Mouse (Mus musculus) gastrocnemius, adult 8-10 months (tissue): ENCODE data around the gene AI413582. TPM values are rescaled to one million over a fixed set of nuclear protein-coding genes. Genes with fewer than 3 reads are reported as not detected.
A peak's percentile ranks its signal among the peaks of the same experiment; 100 is the strongest.

Experiments
- DNase-seq, 2 experiments: peaks; one replicate each; pipeline ENCODE4 v3.0.0; 2022; ENCODE audit warnings: low spot score in 2 of 2
- total RNA-seq, 4 experiments: library from RNA; stranded (reverse); gene quantifications; 2 replicates each; pipeline ENCODE4 v1.2.4; 2022

Gene AI413582
- total RNA-seq, 4 experiments from 2014 or later, result 1.7 to 3.9 (median 2.8) TPM

GRCm38 (mm10) chr17:27579816-27580215 lies 14.3 kb upstream of the AI413582 start:
- no peak for DNase-seq

- no peak for DNase-seq
Observed at GRCm38 (mm10) chr17:27578487-27578886, 12.9 kb upstream of the AI413582 start.

DNA sequence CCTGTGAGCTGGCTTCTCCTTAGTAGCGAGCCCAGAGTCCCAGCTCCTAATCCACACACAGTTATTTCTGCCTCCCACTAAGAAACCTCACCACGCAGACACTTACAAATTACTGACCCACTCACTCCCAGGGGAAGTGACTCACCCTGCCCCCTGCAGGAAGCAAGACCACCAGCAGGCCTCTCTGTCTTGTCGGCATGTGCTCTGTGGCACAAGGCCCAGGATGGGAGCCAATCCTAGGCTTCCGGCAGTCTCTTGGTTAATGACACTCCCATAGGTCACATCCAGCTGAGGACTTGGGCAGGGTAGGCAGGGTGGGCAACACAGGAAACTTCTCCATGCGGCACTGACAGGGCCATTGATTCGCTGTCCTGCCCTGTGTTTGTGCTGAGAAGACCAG lies 11.9 kb upstream of the AI413582 start:
- no peak for DNase-seq

DNA sequence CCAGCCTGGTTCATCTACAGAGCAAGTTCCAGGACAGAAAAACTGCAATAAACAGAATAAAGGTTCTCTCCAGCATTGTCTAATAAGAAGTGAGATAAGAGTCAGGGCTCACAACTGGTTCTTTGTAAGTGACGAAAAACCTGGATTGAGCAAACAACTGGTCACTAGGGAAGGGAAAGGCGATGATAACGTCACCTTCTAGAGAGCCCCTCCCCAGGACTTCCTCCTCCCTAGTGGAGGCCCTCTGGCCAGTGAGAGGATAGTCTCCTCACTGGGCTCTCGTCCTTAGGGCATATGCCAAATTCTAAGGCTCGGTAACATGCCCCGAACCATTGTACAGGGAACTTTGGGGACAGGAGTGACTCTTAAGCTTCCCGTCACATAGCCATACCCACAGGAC lies 10.5 kb upstream of the AI413582 start:
- no peak for DNase-seq

DNA sequence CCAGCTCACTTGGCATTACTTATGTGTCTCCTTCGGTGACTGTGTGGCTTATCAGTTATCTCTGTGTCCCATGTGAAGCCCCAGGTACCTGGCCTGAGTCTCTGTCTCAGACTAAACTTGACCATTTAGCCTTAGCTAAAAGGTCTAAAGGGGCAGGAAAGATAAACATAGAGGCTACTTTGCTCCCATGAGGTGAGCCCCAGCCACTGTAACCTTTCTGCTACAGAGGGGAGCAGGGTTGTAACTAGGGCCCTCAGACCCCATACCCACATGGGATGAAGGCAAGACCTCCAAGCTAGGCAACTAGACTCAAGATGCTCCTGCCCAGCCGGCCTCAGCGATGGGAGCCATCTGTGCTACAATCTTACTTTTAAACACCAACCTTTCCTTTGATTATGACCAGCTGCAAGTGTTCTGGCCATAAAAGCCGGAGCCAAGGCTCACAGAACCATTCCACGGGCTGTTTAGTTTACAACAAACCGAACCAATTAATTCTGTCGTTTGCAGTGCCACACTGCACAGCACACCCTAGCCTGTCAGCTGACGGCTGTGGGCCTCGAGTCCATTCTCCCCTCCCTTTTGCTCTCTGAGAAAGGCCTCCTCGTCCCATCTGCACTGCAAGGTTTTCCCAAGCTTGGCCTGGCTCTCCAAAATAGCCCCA lies 9.7 kb upstream of the AI413582 start:
- DNase-seq, result no peak

GRCm38 (mm10) chr17:27574470-27575115 lies 9.0 kb upstream of the AI413582 start:
- peak; percentile 80 to 88 for DNase-seq

GRCm38 (mm10) chr17:27573772-27574320 lies 8.3 kb upstream of the AI413582 start:
- DNase-seq, result no peak

DNA sequence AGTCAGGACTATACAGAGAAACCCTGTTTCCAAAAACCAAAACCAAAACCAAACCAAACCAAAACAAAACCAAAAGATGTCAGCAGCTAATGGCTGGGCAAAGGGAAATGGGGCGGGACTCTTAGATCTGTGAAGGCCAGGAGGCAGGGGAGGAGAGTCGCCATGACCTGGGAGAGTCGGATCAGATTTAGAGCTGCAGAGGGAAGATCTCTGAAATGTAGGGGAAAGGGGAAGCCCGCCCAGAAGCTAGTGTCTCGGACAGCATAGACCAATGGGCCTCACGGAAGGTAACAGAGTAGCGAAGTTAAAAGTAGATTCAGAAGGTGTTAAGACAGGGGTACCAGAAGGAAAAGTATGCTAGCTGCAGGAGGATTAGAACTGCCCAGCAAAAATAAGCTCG lies 5.8 kb upstream of the AI413582 start:
- DNase-seq, result no peak

- DNase-seq, result no peak
Observed at GRCm38 (mm10) chr17:27568228-27568627, 2.7 kb upstream of the AI413582 start.

DNA sequence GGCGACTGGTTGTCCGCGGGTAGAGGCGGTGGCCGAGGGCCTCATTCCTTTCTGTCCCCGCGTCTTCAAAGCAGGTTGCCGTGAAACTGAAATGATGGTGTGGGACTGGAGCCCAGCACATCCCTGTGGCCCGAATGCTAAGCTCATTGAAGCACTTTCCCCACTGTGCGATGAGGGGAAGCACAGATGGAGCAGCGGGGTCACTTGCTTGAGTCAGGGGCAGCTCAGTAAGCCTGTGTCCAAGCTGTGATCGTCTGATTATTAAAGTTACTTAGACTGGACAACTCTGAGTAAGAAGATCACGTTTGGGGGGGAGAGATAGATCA lies 349 bp upstream of the AI413582 start:
- DNase-seq, result no peak

DNA sequence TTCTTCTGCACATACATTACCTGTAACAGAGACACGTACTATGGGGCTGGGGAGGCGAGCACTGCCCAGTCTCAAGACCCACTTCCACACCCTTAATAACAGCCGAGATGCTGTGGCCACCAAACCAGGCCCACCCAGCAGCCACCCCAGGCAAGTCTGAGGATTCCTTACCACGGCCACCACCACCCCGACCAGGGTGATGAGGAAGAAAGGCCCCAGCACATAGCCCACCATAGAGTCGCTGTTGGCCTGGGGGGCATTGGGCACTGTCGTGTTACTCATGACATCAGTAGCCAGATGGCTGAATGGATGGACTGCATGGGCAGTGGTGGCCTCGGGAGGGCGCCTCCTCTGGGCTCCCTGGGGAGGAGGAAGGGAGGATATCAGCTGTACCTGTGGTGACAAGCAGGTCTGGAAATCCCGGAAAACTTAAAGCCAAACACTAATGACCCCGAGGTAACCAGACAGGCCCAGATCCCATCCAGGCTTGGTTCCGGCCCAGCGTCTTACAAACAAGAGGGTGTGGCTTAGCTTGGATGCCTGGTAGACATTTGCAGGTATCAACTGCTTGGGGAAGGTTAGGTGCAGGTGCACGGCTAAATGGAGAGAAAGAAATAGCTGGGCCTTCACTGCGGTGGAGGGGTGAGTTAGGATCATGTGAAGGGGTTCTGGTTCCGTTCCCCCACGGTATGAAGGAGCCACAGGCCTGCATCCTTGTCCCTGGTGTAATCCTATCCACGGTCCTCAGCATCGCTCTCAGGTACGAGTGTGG lies 979 bp downstream of the AI413582 start:
- no peak for DNase-seq

GRCm38 (mm10) chr17:27563771-27564244 lies 1.7 kb downstream of the AI413582 start:
- DNase-seq, result no peak

DNA sequence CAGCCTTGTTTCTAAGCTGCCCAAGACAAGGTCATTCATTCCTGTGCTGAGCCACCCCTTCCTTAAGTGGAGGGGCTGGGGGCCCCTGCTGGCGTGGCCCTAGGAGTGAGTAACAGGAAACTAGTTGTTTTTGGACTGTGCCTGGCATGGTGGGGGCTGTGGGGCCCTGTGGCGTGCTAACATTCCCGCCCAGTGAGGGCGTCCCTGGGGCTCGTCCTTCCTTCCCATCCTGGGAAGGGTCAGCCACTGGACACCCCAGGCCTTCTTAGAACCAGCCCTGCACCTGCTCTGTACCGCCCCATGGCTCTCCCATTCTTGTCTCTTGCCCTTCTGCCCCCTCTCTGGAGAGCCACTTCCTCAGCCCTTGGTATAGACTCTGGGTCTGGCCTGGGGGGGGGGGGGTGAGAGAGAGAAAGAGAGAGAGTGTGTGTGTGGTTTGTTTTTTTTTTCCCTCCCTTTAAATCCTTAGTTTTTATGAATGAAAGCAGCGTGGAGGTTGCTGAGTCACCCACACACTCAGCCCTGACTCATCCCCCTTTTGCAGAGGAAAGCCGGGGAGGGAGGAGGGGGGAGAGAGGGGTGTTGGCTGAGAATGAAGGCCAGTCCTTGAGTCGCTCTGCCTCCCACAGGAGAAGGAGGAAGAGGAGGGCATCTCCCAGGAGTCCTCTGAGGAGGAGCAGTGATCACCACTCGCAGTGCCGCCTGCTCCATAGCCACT lies 3.6 kb downstream of the AI413582 start:
- no peak for DNase-seq

DNA sequence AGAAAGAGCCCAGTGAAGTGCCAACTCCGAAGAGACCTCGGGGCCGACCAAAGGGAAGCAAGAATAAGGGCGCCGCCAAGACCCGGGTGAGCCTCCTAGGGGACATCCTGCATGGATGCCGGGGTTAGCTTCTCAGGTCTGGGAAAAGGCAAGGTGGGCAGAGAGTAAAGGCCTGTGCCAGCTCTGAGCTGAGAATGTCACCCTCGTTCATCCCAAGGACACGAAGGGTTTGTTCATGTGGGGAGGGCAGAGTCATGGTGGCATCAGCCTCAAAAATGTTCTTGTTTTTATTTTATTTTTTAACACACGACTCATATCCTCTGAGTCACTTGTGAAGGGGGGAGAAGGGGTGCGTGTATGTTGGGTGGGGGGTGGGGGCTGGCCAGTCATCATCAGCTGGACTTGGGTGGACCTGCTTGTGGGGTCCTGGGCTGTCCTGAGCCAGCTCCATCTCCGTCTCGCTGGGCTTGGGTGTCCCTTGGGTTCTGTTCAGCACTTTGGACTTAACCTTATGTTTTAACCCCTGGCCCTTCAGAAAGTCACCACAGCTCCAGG lies 4.6 kb downstream of the AI413582 start:
- no peak for DNase-seq

- DNase-seq, result no peak
Observed at GRCm38 (mm10) chr17:27559596-27559995, 6.0 kb downstream of the AI413582 start.

DNA sequence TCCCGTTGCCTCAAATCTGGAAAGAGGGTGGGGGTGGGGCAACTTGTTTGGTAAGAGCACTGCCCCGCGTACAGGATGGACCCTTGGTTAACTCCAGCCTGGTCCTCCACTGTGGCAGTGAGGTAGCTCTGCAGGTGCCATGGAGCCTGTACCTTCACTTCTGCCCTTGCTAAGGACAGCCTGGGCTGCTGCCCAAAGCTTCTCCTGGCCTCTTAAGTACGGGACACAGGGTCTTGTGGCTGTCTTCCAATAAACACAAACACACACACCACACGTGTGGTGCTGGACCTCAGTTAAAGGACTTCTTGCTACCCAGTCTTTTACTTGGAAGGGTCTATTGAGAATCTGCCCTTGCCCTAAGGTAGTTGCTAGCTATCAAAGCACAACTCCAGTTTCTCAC lies 6.7 kb downstream of the AI413582 start:
- no peak for DNase-seq

- DNase-seq, result no peak
Observed at GRCm38 (mm10) chr17:27557927-27558661, 7.5 kb downstream of the AI413582 start.

- no peak for DNase-seq
Observed at GRCm38 (mm10) chr17:27557181-27557926, 8.2 kb downstream of the AI413582 start.

- peak; percentile 69 to 77 for DNase-seq
Observed at GRCm38 (mm10) chr17:27556315-27557011, 9.1 kb downstream of the AI413582 start, which contains the start of gene Hmga1. Hmga1 (plus strand) TSS chr17:27556497.
